Mouse (Mus musculus) cortical plate, adult 2 months (tissue): ENCODE measurements around the gene 6430548M08Rik.

Experiments
- CTCF ChIP-seq: fragments of 200-500 bp; IDR thresholded peaks from 2 replicates; pipeline ENCODE4 v1.5.1; 2011; ENCODE audit warnings: mild to moderate bottlenecking, control low read depth, low read length; ENCODE audit not compliant: insufficient read depth; ENCODE audit errors: extremely low read depth
- POLR2A ChIP-seq: fragments of 200-500 bp; IDR thresholded peaks from 2 replicates; pipeline ENCODE4 v1.6.1; 2011; ENCODE audit warnings: mild to moderate bottlenecking, low read length, control low read depth; ENCODE audit not compliant: insufficient read depth; ENCODE audit errors: extremely low read depth

DNA sequence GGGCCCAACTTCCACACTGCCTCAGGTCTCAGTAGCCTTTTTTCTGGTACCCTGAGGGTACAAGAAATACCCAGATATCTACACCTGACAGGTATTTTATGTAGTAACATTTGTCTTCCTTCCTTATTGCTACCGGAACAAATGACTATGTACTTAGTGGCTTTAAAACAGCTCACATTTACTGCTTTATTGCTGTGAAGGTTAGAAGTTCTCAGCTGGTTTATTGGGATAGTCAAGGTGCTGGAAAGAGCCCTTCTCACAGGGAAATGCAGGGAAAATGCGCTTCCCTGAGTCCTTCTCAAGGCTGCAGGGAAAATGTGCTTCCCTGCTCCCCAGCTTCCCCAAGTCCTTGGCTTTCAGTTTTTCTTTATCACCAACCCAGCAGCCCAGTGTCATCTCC is 25.0 kb downstream of the 6430548M08Rik start:
- TF ChIP-seq CTCF (no peak), POLR2A (no peak)
